Mouse (Mus musculus) liver, adult 2 months (tissue): ENCODE results near the gene Asgr2.

Experiments
- CTCF ChIP-seq: fragments of 200-500 bp; IDR thresholded peaks from 2 replicates; pipeline ENCODE4 v1.5.1; 2011; ENCODE audit warnings: low read depth, low read length, control low read depth
- POLR2A ChIP-seq: fragments of 200-500 bp; IDR thresholded peaks from 2 replicates; pipeline ENCODE4 v1.6.1; 2011; ENCODE audit warnings: low read length, control low read depth; ENCODE audit not compliant: insufficient read depth; ENCODE audit errors: extremely low read depth

DNA sequence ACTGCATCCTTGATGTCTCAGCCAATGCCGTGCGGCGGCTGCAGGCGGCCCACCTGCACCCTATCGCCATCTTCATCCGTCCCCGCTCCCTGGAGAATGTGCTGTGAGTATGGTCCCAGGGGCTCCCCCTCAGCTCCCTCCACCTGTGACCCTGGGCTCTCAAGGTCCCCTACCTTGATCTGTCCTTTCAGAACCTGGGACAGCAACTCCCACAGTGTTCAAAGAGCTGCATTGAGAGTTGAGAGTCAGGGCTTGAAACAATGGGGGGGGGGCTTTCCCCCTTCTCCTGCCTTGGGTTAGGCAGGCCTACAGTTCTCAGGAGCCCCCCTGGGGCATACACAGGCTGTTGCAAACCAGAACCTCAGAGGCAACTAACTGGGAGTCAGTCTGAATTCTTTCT lies 48.8 kb upstream of the Asgr2 start:
- TF ChIP-seq CTCF (no peak), POLR2A (no peak)
